Mouse (Mus musculus) heart, embryonic 15.5 days (tissue): ENCODE results near the gene Zfp638. TPM values are rescaled to one million over a fixed set of nuclear protein-coding genes. Genes with fewer than 3 reads are reported as not detected.
"Not testable (repeated sequence)": the region's sequence is repeated elsewhere in the genome, so short reads cannot be mapped to it uniquely, and the experiment has no call there.

Experiments used
- ATAC-seq: fragments of 200-750 bp; cut with Nextera tagmentation; replicated peaks from 2 replicates; pipeline ENCODE4 v1.8.0; 2017; ENCODE audit warnings: low read depth, moderate TSS enrichment; ENCODE audit not compliant: insufficient number of reproducible peaks, insufficient read depth, low FRiP score
- H3K27ac ChIP-seq: fragments of 300-500 bp; sonication (generic); 2 replicates; pipeline ENCODE4 v1.5.1; 2015; ENCODE audit warnings: mild to moderate bottlenecking, inconsistent platforms
- H3K27me3 ChIP-seq: fragments of 300-500 bp; sonication (generic); 2 replicates; pipeline ENCODE4 v1.6.1; 2015; ENCODE audit warnings: inconsistent platforms
- H3K36me3 ChIP-seq: fragments of 300-500 bp; sonication (generic); 2 replicates; pipeline ENCODE4 v1.6.1; 2015; ENCODE audit warnings: mild to moderate bottlenecking, inconsistent platforms
- H3K4me1 ChIP-seq: fragments of 300-500 bp; sonication (generic); replicated peaks from 2 replicates; pipeline ENCODE4 v1.6.1; 2015; ENCODE audit warnings: inconsistent platforms
- H3K4me2 ChIP-seq: fragments of 300-500 bp; sonication (generic); 2 replicates; pipeline ENCODE4 v1.6.1; 2015; ENCODE audit warnings: inconsistent platforms, mild to moderate bottlenecking, moderate library complexity
- H3K4me3 ChIP-seq: fragments of 300-500 bp; sonication (generic); 2 replicates; pipeline ENCODE4 v1.5.1; 2015; ENCODE audit warnings: mild to moderate bottlenecking, inconsistent platforms
- H3K9ac ChIP-seq: fragments of 300-500 bp; sonication (generic); 2 replicates; pipeline ENCODE4 v1.6.1; 2015; ENCODE audit warnings: mild to moderate bottlenecking, inconsistent platforms
- H3K9me3 ChIP-seq: fragments of 300-500 bp; sonication (generic); replicated peaks from 2 replicates; pipeline ENCODE4 v1.6.1; 2016; ENCODE audit warnings: inconsistent platforms
- WGBS: fragments of 180-500 bp; shearing (Covaris S2); methylation state at CpG from one replicate; pipeline ENCODE4 v1.1.7; 2015; ENCODE audit warnings: mixed read lengths; 5-methylcytosine and 5-hydroxymethylcytosine counted together
- polyA plus RNA-seq: library from polyadenylated mRNA; unstranded; fragments of >200 nt; fragmentation: Nextera tagmentation; extraction: Ambion mirVana; gene quantifications from 2 replicates; pipeline ENCODE4 v1.2.1, GENCODE M21; 2015

Gene Zfp638
- polyA plus RNA-seq = 40.6 TPM in 2 replicates

- peak within 1 kb of the TSS; percentile 86 for H3K4me3 ChIP-seq
- H3K27me3 ChIP-seq = no peaks in the 10 kb centered on the region
- H3K4me1 ChIP-seq = peaks cover 11% of the 10 kb centered on the region
- H3K27ac ChIP-seq = peak within 1 kb of the TSS; percentile 94
- H3K9ac ChIP-seq = peak within 1 kb of the TSS; percentile 75
- ATAC-seq = peak; percentile 92
- peak within 1 kb of the TSS; percentile 98 for H3K4me2 ChIP-seq
- H3K36me3 ChIP-seq = no peaks in the 10 kb centered on the region
- under 1% methylated on average over 50 of the region's 50 CpGs for WGBS
- no peaks in the 10 kb centered on the region for H3K9me3 ChIP-seq
Measured at GRCm38 (mm10) chr6:83866954-83867597, at the start of gene Zfp638. TSS of gene Zfp638 (plus strand) at chr6:83867109.

- Histone ChIP-seq H3K4me1 (peaks cover 2% of the 10 kb centered on the region; the same call in 1 of the 2 replicates), H3K36me3 (peaks cover 12% of the 10 kb centered on the region; the same call in 1 of the 2 replicates), H3K27me3 (no peaks in the 10 kb centered on the region), H3K27ac (no peak overlapping the region), H3K4me2 (no peak overlapping the region), H3K9ac (no peak overlapping the region), H3K9me3 (no peaks in the 10 kb centered on the region), H3K4me3 (no peak overlapping the region)
- WGBS = 79% methylated on average over 1 of the region's 1 CpGs
- ATAC-seq = no peak
Measured at GRCm38 (mm10) chr6:83818996-83819395, 47.9 kb upstream of the Zfp638 start.

- H3K36me3 ChIP-seq = no peaks in the 10 kb centered on the region
- H3K27me3 ChIP-seq = no peaks in the 10 kb centered on the region
- H3K4me1 ChIP-seq = peaks cover 2% of the 10 kb centered on the region; the same call in 1 of the 2 replicates
- no peak overlapping the region for H3K27ac ChIP-seq
- WGBS = 63% methylated on average over 2 of the region's 2 CpGs
- no peak for ATAC-seq
- H3K9me3 ChIP-seq = no peaks in the 10 kb centered on the region
- no peak overlapping the region for H3K4me3 ChIP-seq
- H3K9ac ChIP-seq = no peak overlapping the region
- no peak overlapping the region for H3K4me2 ChIP-seq
Measured at GRCm38 (mm10) chr6:83820727-83821515, 46.0 kb upstream of the Zfp638 start.

- no peaks in the 10 kb centered on the region for H3K27me3 ChIP-seq
- H3K9me3 ChIP-seq = no peaks in the 10 kb centered on the region
- no peaks in the 10 kb centered on the region for H3K36me3 ChIP-seq
- H3K27ac ChIP-seq = no peak overlapping the region
- no peak overlapping the region for H3K4me3 ChIP-seq
- 36% methylated on average over 2 of the region's 2 CpGs for WGBS
- no peak for ATAC-seq
- H3K4me1 ChIP-seq = peaks cover 2% of the 10 kb centered on the region; the same call in 1 of the 2 replicates
- no peak overlapping the region for H3K9ac ChIP-seq
- no peak overlapping the region for H3K4me2 ChIP-seq
Measured at GRCm38 (mm10) chr6:83821856-83822255, 45.1 kb upstream of the Zfp638 start.

GRCm38 (mm10) chr6:83830941-83831605, 35.8 kb upstream of the Zfp638 start:
- Histone ChIP-seq H3K4me1 (peaks cover 15% of the 10 kb centered on the region), H3K36me3 (no peaks in the 10 kb centered on the region; the same call in 1 of the 2 replicates), H3K27me3 (no peaks in the 10 kb centered on the region), H3K9ac (peak overlapping the region; percentile 68), H3K4me2 (peak overlapping the region; percentile 80), H3K9me3 (no peaks in the 10 kb centered on the region), H3K4me3 (peak overlapping the region; percentile 70), H3K27ac (peak overlapping the region; percentile 79)
- 2% methylated on average over 35 of the region's 35 CpGs for WGBS
- ATAC-seq = peak; percentile 76; the same call in 1 of the 2 replicates

- Histone ChIP-seq H3K4me3 (peak within 1 kb of the TSS; percentile 70), H3K4me2 (peak within 1 kb of the TSS; percentile 80), H3K4me1 (peaks cover 15% of the 10 kb centered on the region), H3K36me3 (no peaks in the 10 kb centered on the region; the same call in 1 of the 2 replicates), H3K27ac (peak within 1 kb of the TSS; percentile 79), H3K9ac (peak within 1 kb of the TSS; percentile 68), H3K27me3 (no peaks in the 10 kb centered on the region), H3K9me3 (no peaks in the 10 kb centered on the region)
- peak; percentile 98 for ATAC-seq
- under 1% methylated on average over 37 of the region's 37 CpGs for WGBS
Measured at GRCm38 (mm10) chr6:83831606-83832123, 35.2 kb upstream of the Zfp638 start, which contains the start of gene Paip2b. TSS of gene Paip2b (minus strand) at chr6:83831741.

GRCm38 (mm10) chr6:83832393-83832792, 34.5 kb upstream of the Zfp638 start:
- H3K4me1 ChIP-seq = peaks cover 15% of the 10 kb centered on the region
- not testable (repeated sequence) for H3K9me3 ChIP-seq, H3K36me3 ChIP-seq, ATAC-seq, H3K27me3 ChIP-seq
- peak overlapping the region; percentile 61 for H3K4me2 ChIP-seq
- peak overlapping the region; percentile 28; the same call in 1 of the 2 replicates for H3K9ac ChIP-seq
- WGBS = 54% methylated on average over 1 of the region's 1 CpGs
- peak overlapping the region; percentile 37 for H3K4me3 ChIP-seq
- peak overlapping the region; percentile 44 for H3K27ac ChIP-seq

- no peaks in the 10 kb centered on the region for H3K9me3 ChIP-seq
- H3K27me3 ChIP-seq = no peaks in the 10 kb centered on the region
- 88% methylated on average over 2 of the region's 2 CpGs for WGBS
- no peak overlapping the region for H3K27ac ChIP-seq
- H3K4me2 ChIP-seq = no peak overlapping the region
- H3K36me3 ChIP-seq = no peaks in the 10 kb centered on the region
- H3K4me1 ChIP-seq = peaks cover 5% of the 10 kb centered on the region
- no peak overlapping the region for H3K4me3 ChIP-seq
- no peak for ATAC-seq
- no peak overlapping the region for H3K9ac ChIP-seq
Measured at GRCm38 (mm10) chr6:83836826-83837225, 30.1 kb upstream of the Zfp638 start.

GRCm38 (mm10) chr6:83838046-83838445, 28.9 kb upstream of the Zfp638 start:
- H3K9me3 ChIP-seq = no peaks in the 10 kb centered on the region
- H3K9ac ChIP-seq = no peak overlapping the region
- no peak overlapping the region for H3K4me3 ChIP-seq
- no peaks in the 10 kb centered on the region for H3K27me3 ChIP-seq
- H3K27ac ChIP-seq = no peak overlapping the region
- H3K4me1 ChIP-seq = no peaks in the 10 kb centered on the region
- ATAC-seq = no peak
- no peak overlapping the region for H3K4me2 ChIP-seq
- no peaks in the 10 kb centered on the region for H3K36me3 ChIP-seq
- WGBS = 56% methylated on average over 2 of the region's 2 CpGs

- WGBS = 82% methylated on average over 6 of the region's 6 CpGs
- no peaks in the 10 kb centered on the region for H3K4me1 ChIP-seq
- H3K9ac ChIP-seq = no peak overlapping the region
- no peak overlapping the region for H3K4me2 ChIP-seq
- H3K4me3 ChIP-seq = no peak overlapping the region
- H3K36me3 ChIP-seq = no peaks in the 10 kb centered on the region
- no peaks in the 10 kb centered on the region for H3K9me3 ChIP-seq
- H3K27ac ChIP-seq = no peak overlapping the region
- ATAC-seq = no peak
- no peaks in the 10 kb centered on the region for H3K27me3 ChIP-seq
Measured at GRCm38 (mm10) chr6:83840086-83840485, 26.8 kb upstream of the Zfp638 start.

GRCm38 (mm10) chr6:83844913-83845312, 22.0 kb upstream of the Zfp638 start:
- no peak overlapping the region for H3K4me3 ChIP-seq
- no peaks in the 10 kb centered on the region for H3K9me3 ChIP-seq
- no peaks in the 10 kb centered on the region for H3K36me3 ChIP-seq
- no peak for ATAC-seq
- H3K9ac ChIP-seq = no peak overlapping the region
- H3K27ac ChIP-seq = no peak overlapping the region
- 83% methylated on average over 10 of the region's 10 CpGs for WGBS
- no peaks in the 10 kb centered on the region for H3K27me3 ChIP-seq
- no peaks in the 10 kb centered on the region for H3K4me1 ChIP-seq
- H3K4me2 ChIP-seq = no peak overlapping the region
